Mouse (Mus musculus) gonadal fat pad, adult 2 months (tissue): Measurements from ENCODE around the gene Fat3. TPM values are rescaled to one million over a fixed set of nuclear protein-coding genes. Genes with fewer than 3 reads are reported as not detected.

Experiments
- DNase-seq: peaks from one replicate; pipeline ENCODE4 v3.0.0-alpha.2; 2012; ENCODE audit warnings: low read depth
- polyA plus RNA-seq: library from polyadenylated mRNA; depleted of rRNA; stranded (reverse); fragments of >200 nt; gene quantifications from 2 replicates; pipeline ENCODE4 v1.2.3, GENCODE M21; 2012

The Fat3 gene
- polyA plus RNA-seq, 1 experiment: 1.00 TPM

DNA sequence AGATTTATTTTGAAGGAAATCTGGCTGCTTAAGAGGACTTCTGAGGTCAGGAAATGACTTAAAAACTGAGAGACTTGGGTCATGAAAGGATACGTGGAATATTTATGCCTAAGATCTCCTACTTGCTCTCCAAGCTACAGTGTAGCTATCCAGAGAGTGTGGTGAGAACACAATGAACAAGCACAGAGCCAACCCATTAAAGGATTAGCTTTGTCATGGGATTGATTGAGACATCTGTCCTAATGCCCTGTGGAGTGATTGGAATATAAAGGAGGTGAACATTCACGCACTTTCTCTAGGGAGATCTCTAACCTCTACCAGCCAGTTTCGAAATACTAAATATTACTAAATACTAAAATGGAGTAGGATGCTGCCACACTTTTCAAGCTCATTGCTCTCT is 556.9 kb downstream of the Fat3 start:
- peak; percentile 93 for DNase-seq

DNA sequence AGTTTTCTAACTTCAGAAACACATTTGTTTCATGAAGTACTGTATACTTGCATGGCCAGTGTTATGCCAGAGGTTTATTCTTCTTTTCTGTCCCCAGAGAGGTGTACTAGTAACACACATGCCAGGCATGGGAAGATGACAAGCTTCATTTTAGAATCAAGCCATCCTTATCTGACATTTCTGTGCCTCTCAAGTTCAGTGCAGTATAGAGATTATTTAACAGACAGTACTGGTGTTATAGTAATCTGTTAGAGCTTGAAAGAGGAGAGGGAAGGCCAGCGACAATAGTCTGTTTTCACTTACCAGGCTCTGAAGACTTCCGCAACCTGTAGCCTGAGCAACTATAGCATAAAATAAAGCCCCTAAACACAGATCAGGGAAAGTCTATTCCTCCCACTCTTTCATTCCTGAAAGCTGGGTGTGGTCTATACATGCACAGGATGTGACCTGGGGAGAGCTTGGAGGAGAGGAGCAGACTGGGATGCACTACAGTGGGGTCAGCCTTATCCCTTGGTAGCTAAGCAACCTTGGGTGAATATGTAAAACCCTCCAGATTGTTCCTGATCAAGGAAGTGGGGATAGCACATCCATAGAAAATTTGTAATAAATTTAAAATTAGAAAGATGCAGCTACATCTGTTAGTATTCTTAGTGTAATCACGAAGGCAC is 557.5 kb downstream of the Fat3 start:
- no peak for DNase-seq

DNA sequence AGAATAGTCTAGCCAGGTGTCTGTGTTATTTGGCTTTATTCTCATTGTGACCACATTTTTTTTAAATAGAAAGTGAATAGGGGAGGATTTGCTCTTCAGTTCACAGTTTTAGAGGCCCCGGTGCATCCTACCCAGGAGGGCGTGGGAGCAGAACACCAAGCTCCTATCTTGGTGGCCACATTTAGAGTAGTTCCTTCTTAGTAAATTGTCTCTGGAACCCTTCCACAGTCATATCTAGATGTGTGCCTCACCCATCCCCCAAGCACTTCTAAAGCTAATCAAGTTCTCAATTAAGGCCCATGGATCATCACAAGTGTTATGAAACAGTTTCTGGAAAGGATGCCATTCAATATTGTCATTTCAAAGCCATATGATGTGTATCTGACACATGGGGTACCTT is 559.3 kb downstream of the Fat3 start:
- no peak for DNase-seq

DNA sequence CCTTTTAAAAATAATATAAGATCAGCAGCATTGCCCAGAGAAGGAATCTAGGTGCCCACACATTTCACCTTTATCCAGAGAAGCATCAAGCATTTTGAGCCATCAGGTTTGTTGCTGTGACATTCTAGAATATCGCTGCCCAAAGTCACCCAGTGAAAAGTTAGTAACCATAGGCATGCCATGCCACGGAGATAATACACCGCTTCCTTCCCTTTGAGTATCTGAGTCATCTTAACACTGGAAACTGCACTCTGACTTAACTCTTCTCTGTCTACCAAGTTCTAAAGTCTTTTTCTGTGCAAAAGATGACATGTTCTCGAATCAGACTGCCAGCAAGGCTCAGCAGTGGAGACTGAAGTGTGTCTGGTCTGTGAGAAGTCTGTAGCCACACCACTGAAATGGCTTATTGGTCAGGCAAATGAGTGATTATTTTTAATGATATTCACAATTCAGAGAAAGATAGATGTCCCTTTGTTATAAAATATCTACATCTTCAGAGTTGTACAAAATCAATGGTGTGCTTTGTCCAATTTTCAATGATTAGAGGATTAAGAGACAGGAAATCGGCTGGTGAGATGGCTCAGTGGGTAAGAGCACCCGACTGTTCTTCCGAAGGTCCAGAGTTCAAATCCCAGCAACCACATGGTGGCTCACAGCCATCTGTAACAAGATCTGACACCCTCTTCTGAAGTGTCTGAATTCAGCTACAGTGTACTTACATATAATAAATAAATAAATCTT is 560.0 kb downstream of the Fat3 start:
- no peak for DNase-seq

DNA sequence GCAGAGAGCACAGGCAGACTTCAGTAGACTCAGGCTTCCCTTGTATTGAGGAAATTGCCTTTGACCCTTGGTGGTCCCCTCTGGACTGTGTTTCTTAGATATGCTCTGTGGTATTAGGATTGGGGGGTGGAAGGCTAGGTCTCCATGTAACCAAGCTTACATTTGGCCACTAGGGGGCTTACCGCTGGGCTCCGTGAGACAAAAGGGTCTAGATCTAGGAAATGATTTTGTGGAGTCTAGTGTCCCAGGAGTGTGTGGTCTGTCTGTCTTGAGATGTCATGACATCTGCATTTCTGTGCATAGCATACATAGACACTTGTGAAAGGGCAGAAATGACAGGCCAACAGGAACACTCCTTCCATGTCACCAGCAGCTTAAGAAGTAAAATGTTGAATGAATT is 561.5 kb downstream of the Fat3 start:
- no peak for DNase-seq

DNA sequence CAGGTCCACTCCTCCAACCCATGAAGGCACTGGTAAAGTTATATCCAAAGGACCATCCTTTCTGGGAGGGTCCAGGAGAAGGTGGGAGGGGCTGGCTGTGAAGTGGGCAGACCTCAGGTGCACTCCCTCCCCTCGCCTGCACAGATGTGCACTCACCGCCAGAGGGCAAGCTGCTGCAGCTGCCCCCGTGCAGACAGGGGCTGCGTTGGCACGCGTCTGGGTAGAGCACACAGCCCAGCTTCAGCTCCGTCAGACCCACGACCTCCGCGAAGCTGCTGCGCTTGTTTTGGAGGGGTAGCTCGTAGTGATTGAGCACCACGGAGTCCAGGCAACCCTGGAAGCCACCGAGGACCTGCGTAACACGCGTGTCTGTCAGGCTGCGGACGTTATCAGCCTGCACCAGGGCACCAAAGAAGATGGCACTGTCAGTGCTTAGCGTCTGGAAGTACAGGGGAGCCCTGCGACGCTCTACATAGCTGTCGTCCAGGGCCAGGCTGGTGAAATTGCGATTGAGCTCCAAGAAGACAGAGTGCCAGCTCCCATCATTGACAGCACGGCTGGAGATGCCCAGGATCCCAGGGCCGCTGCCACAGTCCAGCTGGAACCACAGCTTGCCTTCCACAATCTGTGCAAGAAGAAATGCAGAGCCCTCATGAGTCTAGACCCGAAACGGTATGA is 563.1 kb downstream of the Fat3 start:
- DNase-seq: no peak

DNA sequence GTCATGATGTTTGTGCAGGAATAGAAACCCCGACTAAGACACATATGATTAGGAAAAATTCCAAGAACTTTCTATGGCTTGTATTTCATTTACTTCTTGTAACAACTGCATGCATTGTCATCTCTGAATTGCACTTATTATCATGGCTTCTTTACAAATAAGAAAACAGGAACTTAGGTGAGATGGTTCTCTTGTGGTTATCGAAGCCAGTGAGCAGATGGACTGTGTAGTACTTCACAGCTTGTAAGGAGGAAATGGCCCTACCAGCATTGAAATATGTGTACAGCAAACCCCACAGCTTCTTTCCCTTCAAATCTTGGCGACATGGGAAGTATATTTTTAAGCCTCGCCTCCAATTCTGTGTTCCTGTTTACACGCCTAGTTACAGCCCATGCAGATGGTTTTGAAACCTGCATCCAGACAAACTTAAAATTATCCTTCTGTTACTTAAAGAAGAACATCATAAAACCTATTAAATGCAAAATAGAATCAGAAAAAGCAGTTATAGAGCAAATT is 570.1 kb downstream of the Fat3 start:
- no peak for DNase-seq

DNA sequence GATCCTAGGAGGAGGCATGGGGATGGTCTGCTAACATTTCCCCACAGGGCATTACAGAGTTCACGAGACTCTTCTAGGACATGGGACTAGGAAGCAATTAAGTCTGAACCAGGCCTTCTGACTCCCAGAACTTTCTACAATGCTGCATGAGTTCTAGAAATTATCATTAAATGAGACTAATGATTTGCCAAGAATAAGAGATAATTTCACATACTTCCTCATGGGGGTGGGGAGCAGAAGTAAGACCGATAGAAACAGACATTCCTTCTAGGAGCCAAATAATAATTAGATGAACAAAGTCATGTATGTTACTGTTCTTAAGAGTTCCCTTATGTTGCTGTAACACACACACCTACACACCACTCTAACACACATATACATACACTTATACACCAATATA is 572.8 kb downstream of the Fat3 start:
- DNase-seq: no peak

DNA sequence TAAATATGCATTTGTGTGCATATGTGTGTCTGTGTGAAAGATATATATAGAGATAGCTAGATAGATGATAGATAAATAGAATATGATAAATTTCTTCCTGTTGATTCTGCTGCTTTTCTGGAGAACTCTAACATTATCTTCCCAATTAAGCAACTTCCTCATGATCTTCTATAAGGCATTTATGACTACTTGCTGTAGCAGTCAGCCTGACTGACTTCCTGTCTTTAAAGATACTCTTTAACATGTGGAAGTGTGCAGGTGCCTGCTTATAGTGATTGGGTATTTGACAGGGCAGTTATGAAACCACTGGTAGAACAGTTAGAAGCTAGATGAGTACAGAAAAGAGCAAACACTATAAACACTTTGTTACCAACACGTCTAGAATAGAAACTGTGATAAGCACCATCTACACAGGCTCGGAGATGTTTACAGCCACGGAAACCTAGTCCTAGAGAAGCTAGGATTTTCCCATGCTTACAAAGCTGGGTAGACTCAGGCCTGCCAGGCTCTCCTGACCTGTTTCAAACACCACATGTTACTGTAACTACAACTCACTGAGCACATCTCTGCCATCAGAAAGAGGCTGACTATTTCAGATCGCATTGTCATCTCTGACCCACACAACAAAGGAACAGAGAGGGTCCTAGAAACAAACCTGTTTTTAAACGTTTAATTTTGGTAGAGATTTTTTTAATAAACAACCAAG is 573.6 kb downstream of the Fat3 start:
- DNase-seq: no peak

DNA sequence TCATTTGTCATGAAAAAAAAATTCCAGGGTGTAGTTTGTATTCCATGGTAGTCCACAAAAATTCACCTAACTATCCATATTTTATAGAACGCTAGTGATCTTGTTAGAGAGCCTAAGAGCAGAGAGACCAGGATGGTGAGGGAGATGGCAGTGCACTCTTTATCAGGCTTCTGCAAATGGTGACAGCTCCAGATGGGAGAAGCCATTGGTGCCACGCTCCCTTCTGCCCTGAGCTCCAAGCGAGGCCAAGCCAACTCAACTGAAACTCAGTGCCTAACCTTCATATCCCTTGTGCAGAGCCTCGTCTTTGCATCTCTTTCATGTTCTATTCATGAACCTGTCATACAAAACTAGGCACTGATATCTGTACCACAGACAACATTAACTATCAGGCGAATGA is 575.8 kb downstream of the Fat3 start:
- no peak for DNase-seq

DNA sequence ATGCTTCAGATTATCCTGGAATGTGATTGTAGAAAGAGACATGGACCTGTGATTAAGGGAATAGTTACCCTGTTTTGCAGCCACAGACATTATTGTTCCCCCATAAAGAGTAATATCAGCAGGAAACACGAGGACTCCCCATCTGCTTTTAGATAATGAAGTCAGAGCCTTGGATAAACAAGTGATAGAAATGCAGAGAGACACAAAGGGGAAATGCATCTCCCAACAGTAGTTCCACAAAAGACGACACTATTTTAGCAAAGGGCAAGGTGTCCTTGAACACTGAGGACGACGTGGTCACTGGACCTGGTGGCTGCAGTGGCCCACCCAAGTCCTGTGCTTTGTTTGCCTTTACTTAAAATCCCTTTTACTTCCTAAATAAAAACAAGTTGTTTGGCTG is 580.8 kb downstream of the Fat3 start:
- DNase-seq: no peak

DNA sequence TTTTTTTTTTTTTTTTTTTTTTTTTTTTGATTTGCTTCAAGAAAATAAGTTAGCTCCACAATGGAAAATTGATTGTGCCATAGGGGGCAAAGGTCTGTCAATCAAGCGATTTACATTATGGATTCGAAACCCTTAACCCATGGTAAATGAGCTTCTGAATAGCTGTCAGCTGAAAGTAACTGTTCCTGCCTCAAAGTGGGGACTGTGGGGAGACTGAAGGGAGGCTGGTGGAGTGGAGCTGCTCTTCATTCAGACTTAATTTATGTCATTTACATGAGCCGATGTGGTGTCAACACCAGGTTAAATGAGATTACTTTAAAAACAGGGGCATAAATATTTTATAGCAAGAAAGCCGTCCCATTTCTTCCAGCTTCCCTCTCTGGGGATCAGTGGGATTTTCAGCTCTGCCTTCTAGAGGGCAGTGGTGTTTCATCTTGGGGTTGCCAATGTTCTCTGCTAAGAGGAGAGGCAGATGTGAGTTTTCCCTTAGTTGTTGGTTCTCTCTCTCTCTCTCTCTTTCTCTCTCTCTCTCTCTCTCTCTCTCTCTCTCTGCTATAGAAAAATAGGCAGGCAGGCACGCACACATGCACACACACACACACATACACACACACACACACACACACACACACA is 581.6 kb downstream of the Fat3 start:
- DNase-seq: no peak

DNA sequence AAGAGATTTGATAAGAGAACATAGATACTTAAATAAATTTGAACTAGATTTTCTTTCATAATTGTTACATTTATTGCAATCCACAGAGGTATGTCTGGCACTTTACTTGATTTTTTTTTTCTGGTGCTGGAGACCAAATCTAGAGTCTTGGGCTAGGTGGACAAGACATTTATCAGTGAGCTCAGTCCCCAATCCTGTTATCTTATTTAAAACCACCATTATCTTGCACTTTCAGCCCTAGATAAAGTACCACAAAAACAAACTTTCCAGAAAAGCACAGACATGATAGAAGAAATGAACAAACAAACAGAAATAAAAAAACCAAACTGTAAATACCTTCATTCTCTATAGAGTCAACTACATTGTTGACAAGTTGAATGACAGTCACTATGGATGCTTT is 584.5 kb downstream of the Fat3 start:
- no peak for DNase-seq

DNA sequence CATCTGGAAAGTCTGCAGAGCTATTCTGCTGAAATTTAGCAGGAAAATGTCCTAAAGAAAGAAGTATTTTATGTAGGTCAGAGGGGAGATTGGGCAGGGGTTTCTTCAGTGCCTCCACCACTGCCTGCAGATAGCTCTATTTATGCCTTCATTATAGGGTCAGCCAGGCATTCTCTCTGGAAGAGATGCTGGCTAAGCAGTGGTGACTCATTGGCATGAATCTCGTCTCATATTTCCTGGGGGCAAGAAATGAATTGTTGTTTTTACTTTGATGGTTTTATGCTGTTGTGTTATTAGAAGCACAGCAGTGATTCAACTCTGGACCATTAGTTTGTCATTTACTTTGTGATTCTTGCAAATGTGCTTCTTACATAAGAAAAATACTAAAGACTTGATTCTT is 588.4 kb downstream of the Fat3 start:
- DNase-seq: no peak

DNA sequence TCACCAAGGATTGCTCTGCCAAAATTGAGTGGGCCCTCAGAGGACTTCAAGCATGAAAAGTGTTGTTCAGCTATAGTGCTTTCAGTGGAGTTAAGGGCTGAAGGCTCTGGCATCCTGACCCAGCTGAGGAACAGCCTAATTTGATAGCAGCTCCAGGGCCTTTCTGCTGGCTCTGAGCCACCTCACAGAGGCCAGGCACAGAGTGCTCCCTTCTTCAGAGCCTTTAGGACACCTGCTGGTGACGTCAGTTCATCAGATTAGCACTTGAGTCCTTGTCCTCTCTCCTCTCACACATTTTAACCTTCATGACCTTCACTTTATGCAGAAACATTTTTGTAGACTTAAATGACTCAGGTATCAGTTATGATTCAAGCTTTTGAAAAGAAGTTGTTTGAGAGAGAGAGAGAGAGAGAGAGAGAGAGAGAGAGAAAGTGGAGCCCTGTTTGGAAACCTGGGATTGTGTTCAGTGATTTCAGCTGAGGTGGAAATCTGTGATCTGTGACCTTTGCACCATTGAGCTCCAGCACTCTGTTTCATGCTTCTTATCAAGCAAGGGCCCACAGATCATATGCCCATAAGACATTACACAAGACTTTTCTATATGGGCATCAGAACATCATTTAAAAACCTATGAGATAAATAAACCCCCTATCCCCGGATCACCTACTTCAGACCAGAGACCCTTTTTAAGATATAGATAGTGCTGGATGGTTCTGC is 591.5 kb downstream of the Fat3 start:
- no peak for DNase-seq

DNA sequence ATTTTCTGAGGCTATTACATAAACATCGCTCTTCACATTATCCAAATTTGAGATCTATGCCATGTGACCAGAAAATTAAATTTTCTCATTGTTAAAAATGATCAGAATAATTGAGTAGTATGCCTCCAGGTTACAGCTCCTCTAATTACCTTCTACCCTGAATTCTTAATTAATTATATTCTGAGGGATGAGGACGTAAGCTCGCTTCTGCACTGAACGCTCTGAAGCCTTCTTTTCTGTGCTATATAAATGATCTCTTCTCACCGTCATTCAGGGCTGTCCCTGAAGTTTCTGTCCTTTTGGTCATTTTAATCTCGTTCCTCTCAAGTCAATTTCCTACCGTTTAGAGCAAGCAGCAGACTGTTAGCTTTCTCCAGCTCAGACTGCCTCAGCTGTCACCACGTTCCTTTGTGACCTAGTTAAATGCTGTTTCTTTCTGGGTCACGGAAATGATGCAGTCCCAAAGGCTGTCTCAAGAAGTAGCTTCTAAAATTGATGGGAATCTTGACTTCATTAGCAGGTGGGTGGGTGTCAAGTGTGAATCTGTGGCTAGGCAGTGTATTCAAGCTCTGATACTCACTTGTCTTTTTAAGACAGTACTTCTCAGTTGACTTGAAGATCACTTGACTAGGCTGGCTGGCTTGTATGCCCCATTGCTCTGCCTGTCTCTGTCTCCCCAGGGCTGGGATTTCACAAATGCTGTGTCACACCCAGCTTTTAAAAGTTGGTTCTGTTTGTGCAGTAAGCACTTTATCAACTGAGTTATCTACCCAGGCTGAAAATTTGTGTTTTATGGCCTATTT is 596.9 kb downstream of the Fat3 start:
- no peak for DNase-seq

DNA sequence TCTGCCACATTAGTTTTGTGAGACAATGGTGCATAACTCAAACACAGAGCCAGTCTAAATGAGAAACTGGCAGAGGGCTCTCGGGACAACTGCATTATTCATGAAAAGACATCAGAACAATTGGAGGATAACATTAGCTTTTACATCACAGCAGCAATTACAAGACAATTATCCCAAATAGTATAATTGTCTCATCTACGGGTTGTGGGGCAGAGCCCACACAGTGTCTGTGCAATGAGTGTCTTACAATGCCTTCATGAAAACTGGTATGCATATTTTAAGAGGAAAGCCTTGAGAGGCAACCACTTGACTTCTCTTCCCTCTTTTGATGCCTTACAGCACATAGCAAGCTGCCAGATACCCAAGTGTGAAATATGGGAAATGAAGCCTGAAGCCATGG is 603.0 kb downstream of the Fat3 start:
- DNase-seq: no peak

DNA sequence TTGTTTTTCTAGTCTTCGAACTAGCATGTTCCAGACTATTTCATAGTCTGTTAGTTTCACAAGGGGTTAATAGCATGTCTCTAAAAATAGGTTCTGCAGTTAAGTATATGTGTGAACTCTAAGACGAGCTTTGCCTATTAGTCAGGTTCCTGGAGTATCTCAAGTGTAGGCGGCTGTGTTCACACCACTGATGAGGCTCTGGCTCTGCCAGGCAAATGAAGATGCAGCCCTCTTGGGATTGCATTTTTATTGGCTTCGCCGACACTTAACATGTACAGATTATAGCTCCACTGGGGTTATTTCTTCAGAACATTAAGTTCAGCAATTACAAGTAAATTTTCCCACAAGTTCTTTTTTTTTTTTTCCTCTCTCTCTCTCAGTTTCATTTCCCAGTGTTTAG is 614.3 kb downstream of the Fat3 start:
- DNase-seq: no peak

DNA sequence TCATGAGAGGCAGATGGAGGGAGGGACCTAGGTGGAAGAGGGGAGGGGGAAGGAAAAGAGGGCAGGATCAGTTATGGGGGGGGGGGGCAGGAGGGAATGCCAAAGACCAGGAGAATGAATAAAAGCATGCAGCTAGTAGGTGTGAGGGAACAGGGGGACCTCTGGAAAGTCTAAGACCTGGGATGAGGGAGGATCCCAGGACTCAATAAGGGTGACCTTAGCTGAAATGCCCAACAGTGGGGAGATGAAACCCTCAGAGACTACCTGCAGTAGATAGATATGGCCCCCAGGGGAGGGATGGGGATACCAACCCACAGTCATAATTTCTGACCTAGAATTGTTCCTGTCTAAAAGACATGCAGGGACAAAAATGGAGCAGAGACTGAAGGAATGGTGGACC is 620.3 kb downstream of the Fat3 start:
- DNase-seq: no peak

DNA sequence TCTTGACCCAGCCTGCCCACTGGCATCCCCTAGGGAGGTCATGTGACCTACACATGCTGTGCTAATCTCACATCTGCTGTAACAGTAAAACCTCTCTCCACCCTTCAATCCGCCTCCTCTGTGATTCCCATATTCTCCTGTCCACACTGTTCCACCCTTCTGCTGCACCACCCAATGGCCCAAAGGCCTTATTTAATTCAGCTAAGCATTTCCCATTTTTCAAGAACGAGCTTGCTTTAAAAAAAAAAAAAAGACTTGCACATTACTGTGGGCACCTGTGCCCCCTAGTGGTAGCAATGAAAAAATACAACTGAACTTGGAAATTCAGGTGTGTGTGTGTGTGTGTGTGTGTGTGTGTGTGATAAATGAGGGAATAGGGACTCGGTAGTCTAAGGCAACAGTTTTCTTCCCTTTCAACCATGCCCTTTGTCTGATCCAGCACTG is 620.9 kb downstream of the Fat3 start:
- no peak for DNase-seq
